Mouse (Mus musculus) intestine, embryonic 15.5 days (tissue): Measurements from ENCODE around the gene Sell. TPM values are rescaled to one million over a fixed set of nuclear protein-coding genes. Genes with fewer than 3 reads are reported as not detected.

Source experiments
- ATAC-seq: fragments of 200-750 bp; cut with Nextera tagmentation; 2 replicates; pipeline ENCODE4 v1.8.0; 2017; ENCODE audit warnings: moderate TSS enrichment, moderate library complexity
- H3K27ac ChIP-seq: fragments of 300-500 bp; sonication (generic); 2 replicates; pipeline ENCODE4 v1.5.1; 2015; ENCODE audit warnings: mild to moderate bottlenecking, inconsistent platforms
- H3K27me3 ChIP-seq: fragments of 300-500 bp; sonication (generic); replicated peaks from 2 replicates; pipeline ENCODE4 v1.6.1; 2015; ENCODE audit warnings: inconsistent platforms
- H3K36me3 ChIP-seq: fragments of 300-500 bp; sonication (generic); 2 replicates; pipeline ENCODE4 v1.6.1; 2015; ENCODE audit warnings: inconsistent platforms
- H3K4me1 ChIP-seq: fragments of 300-500 bp; sonication (generic); replicated peaks from 2 replicates; pipeline ENCODE4 v1.6.1; 2015; ENCODE audit warnings: inconsistent platforms
- H3K4me2 ChIP-seq: fragments of 300-500 bp; sonication (generic); replicated peaks from 2 replicates; pipeline ENCODE4 v1.6.1; 2015; ENCODE audit warnings: mild to moderate bottlenecking, inconsistent platforms
- H3K4me3 ChIP-seq: fragments of 300-500 bp; sonication (generic); replicated peaks from 2 replicates; pipeline ENCODE4 v1.5.1; 2015; ENCODE audit warnings: inconsistent platforms
- H3K9ac ChIP-seq: fragments of 300-500 bp; sonication (generic); 2 replicates; pipeline ENCODE4 v1.6.1; 2015; ENCODE audit warnings: inconsistent platforms
- H3K9me3 ChIP-seq: fragments of 300-500 bp; sonication (generic); 2 replicates; pipeline ENCODE4 v1.6.1; 2016; ENCODE audit warnings: inconsistent platforms
- WGBS: fragments of 180-500 bp; shearing (Covaris S2); methylation state at CpG from one replicate; pipeline ENCODE4 v1.1.7; 2015; 5-methylcytosine and 5-hydroxymethylcytosine counted together
- polyA plus RNA-seq: library from polyadenylated mRNA; unstranded; fragments of >200 nt; fragmentation: Nextera tagmentation; extraction: Ambion mirVana; gene quantifications from 2 replicates; pipeline ENCODE4 v1.2.1, GENCODE M21; 2015

The Sell gene
- polyA plus RNA-seq, 1 experiment from 2014 or later, result 0.88 TPM

- H3K4me3 ChIP-seq, result no peak overlapping the region
- H3K27ac ChIP-seq, result no peak overlapping the region
- H3K4me1 ChIP-seq, result no peaks in the 10 kb centered on the region
- no peak overlapping the region for H3K9ac ChIP-seq
- no peak for ATAC-seq
- H3K9me3 ChIP-seq, result no peaks in the 10 kb centered on the region
- H3K4me2 ChIP-seq, result no peak overlapping the region
- WGBS, result 88% methylated on average over 6 of the region's 6 CpGs
- no peaks in the 10 kb centered on the region for H3K27me3 ChIP-seq
- no peaks in the 10 kb centered on the region for H3K36me3 ChIP-seq
Measured at GRCm38 (mm10) chr1:164115647-164116046, 53.9 kb downstream of the Sell start.

- Histone ChIP-seq H3K4me2 (no peak overlapping the region), H3K36me3 (no peaks in the 10 kb centered on the region), H3K27ac (no peak overlapping the region), H3K4me3 (no peak overlapping the region), H3K4me1 (no peaks in the 10 kb centered on the region), H3K27me3 (no peaks in the 10 kb centered on the region), H3K9ac (no peak overlapping the region), H3K9me3 (no peaks in the 10 kb centered on the region)
- ATAC-seq, result no peak
- WGBS, result 89% methylated on average over 6 of the region's 6 CpGs
Measured at GRCm38 (mm10) chr1:164117869-164118268, 56.1 kb downstream of the Sell start.

GRCm38 (mm10) chr1:164119892-164120776 lies 58.4 kb downstream of the Sell start:
- Histone ChIP-seq H3K27ac (no peak overlapping the region), H3K9me3 (no peaks in the 10 kb centered on the region), H3K4me2 (no peak overlapping the region), H3K36me3 (no peaks in the 10 kb centered on the region), H3K4me3 (no peak overlapping the region), H3K9ac (no peak overlapping the region), H3K4me1 (no peaks in the 10 kb centered on the region), H3K27me3 (no peaks in the 10 kb centered on the region)
- WGBS, result 65% methylated on average over 3 of the region's 3 CpGs
- peak; percentile 70 for ATAC-seq

GRCm38 (mm10) chr1:164120777-164121158 lies 59.0 kb downstream of the Sell start:
- no peaks in the 10 kb centered on the region for H3K4me1 ChIP-seq
- no peak overlapping the region for H3K9ac ChIP-seq
- H3K4me3 ChIP-seq, result no peak overlapping the region
- WGBS, result 78% methylated on average over 3 of the region's 3 CpGs
- no peaks in the 10 kb centered on the region for H3K36me3 ChIP-seq
- no peaks in the 10 kb centered on the region for H3K9me3 ChIP-seq
- H3K27ac ChIP-seq, result no peak overlapping the region
- no peaks in the 10 kb centered on the region for H3K27me3 ChIP-seq
- no peak for ATAC-seq
- H3K4me2 ChIP-seq, result no peak overlapping the region

- no peak overlapping the region for H3K9ac ChIP-seq
- H3K4me1 ChIP-seq, result no peaks in the 10 kb centered on the region
- no peak overlapping the region for H3K4me3 ChIP-seq
- H3K4me2 ChIP-seq, result no peak overlapping the region
- no peaks in the 10 kb centered on the region for H3K9me3 ChIP-seq
- no peaks in the 10 kb centered on the region for H3K36me3 ChIP-seq
- no peak overlapping the region for H3K27ac ChIP-seq
- ATAC-seq, result no peak
- H3K27me3 ChIP-seq, result no peaks in the 10 kb centered on the region
- WGBS, result 59% methylated on average over 3 of the region's 3 CpGs
Measured at GRCm38 (mm10) chr1:164123836-164124235, 62.1 kb downstream of the Sell start.

GRCm38 (mm10) chr1:164130013-164130412 lies 68.2 kb downstream of the Sell start:
- no peak overlapping the region for H3K9ac ChIP-seq
- H3K36me3 ChIP-seq, result no peaks in the 10 kb centered on the region
- no peaks in the 10 kb centered on the region for H3K27me3 ChIP-seq
- H3K4me1 ChIP-seq, result no peaks in the 10 kb centered on the region
- no peak overlapping the region for H3K27ac ChIP-seq
- ATAC-seq, result no peak
- H3K9me3 ChIP-seq, result no peaks in the 10 kb centered on the region
- 68% methylated on average over 3 of the region's 3 CpGs for WGBS
- H3K4me2 ChIP-seq, result no peak overlapping the region
- no peak overlapping the region for H3K4me3 ChIP-seq

GRCm38 (mm10) chr1:164132609-164133008 lies 70.8 kb downstream of the Sell start:
- no peaks in the 10 kb centered on the region for H3K9me3 ChIP-seq
- H3K4me3 ChIP-seq, result no peak overlapping the region
- H3K27me3 ChIP-seq, result no peaks in the 10 kb centered on the region
- WGBS, result 59% methylated on average over 1 of the region's 1 CpGs
- no peaks in the 10 kb centered on the region for H3K36me3 ChIP-seq
- no peak overlapping the region for H3K4me2 ChIP-seq
- no peak for ATAC-seq
- H3K27ac ChIP-seq, result no peak overlapping the region
- H3K9ac ChIP-seq, result no peak overlapping the region
- no peaks in the 10 kb centered on the region for H3K4me1 ChIP-seq

Other genes with a start within 250 kb of the Sell start
- 13.7 and 16.8 TPM in 2 replicates for gene Scyl3, start 132.9 kb upstream of the Sell start, polyA plus RNA-seq
- gene BC055324, start 67.2 kb upstream of the Sell start, polyA plus RNA-seq, result 16.3 and 17.2 TPM in 2 replicates
- 10.2 and 11.0 TPM in 2 replicates for gene Mettl18, start 67.1 kb upstream of the Sell start, polyA plus RNA-seq
- 0.13 and 0.16 TPM in 2 replicates for gene Sele, start 13.7 kb upstream of the Sell start, polyA plus RNA-seq
- 0.16 and 0.73 TPM in 2 replicates for gene Selp, start 53.3 kb downstream of the Sell start, polyA plus RNA-seq
- 0.43 and 0.44 TPM in 2 replicates for gene F5, start 89.9 kb downstream of the Sell start, polyA plus RNA-seq
- gene Slc19a2, start 187.1 kb downstream of the Sell start, polyA plus RNA-seq, result 11.6 and 14.2 TPM in 2 replicates
- gene Ccdc181, start 213.6 kb downstream of the Sell start, polyA plus RNA-seq, result 8.0 and 8.1 TPM in 2 replicates
- gene Nme7, start 242.1 kb downstream of the Sell start, polyA plus RNA-seq, result 35.0 and 35.2 TPM in 2 replicates
- 23.6 and 25.7 TPM in 2 replicates for gene Blzf1, start 245.5 kb downstream of the Sell start, polyA plus RNA-seq